Mouse (Mus musculus): ENCODE data around the gene Grip2. TPM values are rescaled to one million over a fixed set of nuclear protein-coding genes. Genes with fewer than 3 reads are reported as not detected.

Grip2 gene
- polyA plus RNA-seq, 1 experiment, result 1.6 TPM

DNA sequence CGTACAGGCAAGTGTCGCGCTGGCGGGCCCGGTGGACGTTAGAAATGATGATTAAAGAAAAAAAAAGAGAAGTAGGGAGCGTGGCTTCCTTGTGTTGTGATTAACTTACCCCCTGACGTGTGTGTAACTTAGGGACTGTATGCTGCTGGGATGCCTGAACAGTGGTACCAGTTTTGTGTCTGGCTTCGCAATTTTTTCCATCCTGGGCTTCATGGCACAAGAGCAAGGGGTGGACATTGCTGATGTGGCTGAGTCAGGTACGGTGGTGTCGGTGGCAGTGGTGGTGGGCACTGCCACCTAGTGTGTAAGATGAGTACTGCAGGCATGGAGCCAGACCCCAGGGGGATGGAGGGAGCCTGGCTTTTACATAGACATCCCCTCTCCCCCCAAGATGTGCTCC, 86.0 kb downstream of the Grip2 start:
- WGBS, result 67% methylated on average over 11 of the region's 11 CpGs
- DNase-seq (ENCODE audit: low read depth, low spot score), result no peak

DNA sequence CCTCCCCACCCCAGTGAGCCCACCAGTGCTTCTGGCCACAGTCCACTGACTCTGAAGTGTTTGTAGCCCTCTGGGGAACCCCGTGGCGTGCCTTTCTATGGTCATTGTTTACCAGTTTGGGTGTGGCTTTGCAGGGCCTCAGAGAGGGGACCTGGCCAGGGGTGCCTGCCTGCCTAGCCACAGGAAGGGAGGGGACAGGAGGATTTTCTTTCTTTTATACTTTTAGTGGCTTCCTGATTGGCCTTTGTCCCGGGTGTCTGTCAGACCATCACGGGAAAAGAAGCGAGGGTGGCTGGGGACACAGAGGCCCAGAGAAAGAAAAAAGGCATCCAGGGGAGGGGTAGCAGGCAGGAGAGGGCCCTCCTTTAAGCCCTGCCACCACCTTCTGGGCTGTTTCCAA, 89.0 kb downstream of the Grip2 start:
- no peak for DNase-seq (ENCODE audit: low read depth, low spot score)
- WGBS, result 12% methylated on average over 5 of the region's 5 CpGs

DNA sequence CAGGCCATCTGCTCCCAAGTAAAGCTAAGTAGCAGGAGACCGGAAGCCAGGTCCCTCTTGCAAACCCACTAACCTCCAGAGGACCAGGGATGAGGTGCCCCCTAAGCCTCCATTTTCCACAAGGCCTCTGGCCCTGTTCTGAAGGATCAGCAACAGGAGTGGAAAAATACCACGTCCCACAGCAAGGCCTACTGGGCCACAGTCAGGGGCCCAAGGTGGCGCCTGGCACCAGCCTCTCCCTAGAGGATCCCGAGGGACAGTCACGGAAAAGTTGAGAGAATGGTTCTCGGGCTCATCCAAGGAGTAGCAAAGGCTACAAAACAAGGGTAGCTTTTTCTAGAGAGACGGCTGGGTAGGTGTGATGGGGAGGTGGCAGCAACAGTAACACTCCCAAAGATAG, 89.6 kb downstream of the Grip2 start:
- WGBS, result 70% methylated on average over 7 of the region's 7 CpGs
- DNase-seq (ENCODE audit: low read depth, low spot score), result no peak

DNA sequence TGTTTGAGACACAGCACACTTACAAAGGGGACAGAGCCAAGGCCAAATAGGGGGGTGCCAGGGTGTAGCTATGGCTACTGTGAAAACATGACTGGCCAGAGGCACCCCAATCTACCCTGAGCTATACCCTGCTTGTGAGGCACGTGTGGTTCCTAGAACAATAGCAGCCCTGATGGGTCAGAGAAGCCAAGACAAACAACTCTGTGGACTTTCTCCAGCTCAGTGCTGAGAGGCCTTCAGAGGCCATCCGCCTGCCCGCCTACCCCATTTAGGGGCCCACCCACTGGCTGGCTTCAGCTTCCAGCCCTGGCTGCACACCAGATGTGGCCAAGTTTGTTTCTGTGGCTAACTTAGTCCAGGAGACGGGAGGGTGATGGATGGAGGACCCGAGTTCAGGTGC, 90.6 kb downstream of the Grip2 start:
- WGBS, result 19% methylated on average over 5 of the region's 5 CpGs
- DNase-seq (ENCODE audit: low read depth, low spot score), result no peak

DNA sequence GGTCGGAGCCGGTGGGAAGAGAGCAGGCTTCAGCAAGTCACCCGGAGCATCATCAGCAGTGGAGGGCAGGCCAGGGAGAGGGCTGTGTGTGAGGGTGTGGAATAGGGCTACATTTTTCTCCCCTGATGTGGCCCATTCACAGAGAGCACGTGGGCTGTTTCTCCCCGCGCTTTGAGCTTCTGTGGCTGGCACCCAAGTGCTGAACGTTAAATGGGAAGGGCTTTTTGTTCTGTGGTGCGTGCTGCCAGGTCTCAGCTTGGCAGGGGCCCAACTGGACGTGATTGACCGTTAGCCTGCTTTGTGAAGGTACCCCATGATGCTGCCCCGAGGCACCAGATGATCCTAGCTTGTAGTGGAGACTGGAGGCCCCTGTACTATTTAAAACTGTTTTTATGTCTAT, 94.9 kb downstream of the Grip2 start:
- 71% methylated on average over 11 of the region's 11 CpGs for WGBS
- DNase-seq (ENCODE audit: low read depth, low spot score), result no peak

DNA sequence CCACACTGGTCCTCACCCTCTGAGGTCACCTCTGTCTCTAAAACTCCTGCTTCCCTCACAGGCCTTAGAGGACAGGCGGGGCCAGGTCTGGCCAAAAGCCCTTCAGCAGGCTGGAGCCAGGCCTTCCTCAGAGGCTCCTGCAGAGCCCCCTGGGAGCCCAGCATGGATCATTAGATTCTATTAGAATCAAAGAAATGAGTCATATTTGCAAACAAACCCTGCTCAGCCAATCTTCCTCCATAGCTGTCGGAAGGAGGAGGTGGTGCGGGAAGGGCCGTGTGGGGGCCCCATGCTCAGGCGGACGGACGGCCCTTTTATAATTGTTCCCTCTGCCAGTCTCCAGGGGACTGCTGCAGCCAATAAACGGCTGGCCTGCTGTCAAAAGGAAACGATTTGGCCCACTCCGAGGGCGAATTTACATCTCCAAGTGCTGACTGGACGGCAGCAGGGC, 97.3 kb downstream of the Grip2 start:
- DNase-seq (ENCODE audit: low read depth, low spot score), result no peak
- 7% methylated on average over 12 of the region's 12 CpGs for WGBS

DNA sequence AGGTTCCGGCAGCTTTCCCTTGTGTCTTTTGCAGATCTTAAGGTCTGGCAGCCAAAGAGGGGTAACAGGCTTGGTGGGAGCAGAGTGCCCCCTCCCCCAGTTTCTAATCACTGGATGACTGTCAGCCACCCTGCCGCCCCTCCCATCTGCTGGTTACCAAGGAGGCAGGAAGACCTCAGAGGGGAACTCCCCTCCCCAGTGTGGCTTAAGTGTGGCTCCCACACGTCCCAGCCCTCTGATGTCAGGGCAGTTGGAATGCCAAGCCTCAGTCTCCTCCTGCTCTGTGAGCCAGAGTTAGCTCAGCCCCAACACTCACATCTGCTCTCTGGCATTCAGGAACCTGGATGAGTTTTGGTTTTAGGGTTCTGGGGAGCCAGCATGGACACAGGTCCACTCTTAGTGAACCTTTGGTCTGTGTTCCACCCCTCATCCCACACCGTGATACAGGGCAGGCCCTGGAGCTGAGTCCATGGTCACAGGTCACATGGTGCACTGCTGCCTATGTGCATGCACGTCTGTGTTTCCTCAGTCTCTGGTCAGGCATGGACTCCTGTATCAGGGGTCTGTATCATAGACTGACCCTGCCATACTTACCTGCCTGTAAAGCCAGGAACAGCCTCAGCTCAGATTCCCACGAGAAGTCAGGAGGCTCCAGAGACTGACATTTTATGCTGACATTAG, 98.0 kb downstream of the Grip2 start:
- no peak for DNase-seq (ENCODE audit: low read depth, low spot score)
- WGBS, result 42% methylated on average over 6 of the region's 6 CpGs

DNA sequence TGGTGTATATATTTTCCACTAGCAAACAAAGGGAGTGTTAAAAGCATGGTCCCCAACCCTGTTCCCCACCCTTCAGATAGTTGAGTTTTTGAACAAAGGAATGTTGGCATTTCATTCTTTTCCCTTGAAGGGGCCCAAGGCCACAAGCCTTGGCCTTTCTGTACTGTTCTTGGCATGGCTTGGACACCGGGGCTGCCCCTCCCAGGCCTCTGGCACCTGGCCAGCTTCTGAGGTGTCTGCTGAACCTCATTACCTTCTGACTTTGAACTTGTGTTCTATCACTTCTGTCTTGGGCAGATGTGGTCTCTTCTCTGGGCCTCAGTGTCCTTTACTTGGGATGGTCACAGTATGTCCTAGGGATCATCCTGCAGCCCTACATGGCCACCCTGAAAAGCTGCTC, 99.7 kb downstream of the Grip2 start:
- DNase-seq (ENCODE audit: low read depth, low spot score), result no peak
- 23% methylated on average over 1 of the region's 1 CpGs for WGBS

DNA sequence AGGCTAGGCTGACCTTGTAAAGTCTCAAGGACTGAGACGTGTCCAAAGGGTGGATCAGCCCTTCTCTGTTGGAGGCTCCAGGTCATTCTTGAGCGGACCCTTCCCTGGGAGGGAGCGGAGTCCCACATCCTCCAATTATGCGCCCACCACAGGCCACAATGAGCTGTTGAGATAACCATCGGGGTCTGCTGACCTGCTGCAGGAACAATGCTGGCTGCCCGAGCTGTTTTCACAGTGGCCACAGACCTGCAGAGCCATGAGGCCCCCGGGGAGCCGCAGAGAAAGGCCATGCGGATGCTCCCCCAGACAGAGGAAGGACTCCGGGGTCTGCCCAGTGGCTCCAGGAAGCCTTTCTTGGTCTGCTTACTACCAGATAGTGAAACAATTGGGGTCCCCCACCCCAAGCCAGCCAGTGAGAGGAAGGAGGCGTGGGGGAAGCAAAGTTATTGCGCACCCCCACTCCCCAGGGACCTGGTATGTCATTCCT, 105.8 kb downstream of the Grip2 start:
- WGBS, result 77% methylated on average over 12 of the region's 12 CpGs
- no peak for DNase-seq (ENCODE audit: low read depth, low spot score)

DNA sequence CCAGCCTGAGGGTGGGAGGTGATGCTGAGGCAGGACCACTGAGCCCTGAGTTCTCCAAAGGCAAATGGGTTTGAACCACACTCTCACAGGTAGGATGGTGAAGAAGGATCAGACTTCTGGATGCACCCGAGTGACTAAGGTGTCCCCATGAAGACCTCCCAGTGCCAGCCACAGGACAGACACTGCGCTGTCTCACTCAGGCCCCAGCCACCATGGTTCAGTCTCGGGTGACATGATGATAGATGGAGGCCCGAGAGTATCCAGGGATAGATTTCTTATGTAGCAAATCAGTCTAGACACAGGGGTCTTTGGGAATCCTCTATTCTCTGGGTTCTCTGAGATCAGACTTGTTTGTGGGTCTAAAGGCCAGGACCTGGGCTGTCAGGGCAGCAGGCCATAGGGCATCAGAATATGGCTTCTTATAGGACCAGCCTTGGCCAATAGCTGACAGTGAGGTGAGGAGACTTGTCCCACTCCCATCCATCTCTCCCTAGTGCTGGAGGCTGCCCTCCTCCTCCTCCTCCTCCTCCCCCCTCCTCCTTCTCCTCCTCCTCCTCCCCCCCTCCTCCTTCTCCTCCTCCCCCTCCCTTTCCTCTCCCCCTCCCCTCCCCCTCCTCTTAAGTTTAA, 106.3 kb downstream of the Grip2 start:
- WGBS, result 82% methylated on average over 4 of the region's 4 CpGs
- DNase-seq (ENCODE audit: low read depth, low spot score), result no peak

DNA sequence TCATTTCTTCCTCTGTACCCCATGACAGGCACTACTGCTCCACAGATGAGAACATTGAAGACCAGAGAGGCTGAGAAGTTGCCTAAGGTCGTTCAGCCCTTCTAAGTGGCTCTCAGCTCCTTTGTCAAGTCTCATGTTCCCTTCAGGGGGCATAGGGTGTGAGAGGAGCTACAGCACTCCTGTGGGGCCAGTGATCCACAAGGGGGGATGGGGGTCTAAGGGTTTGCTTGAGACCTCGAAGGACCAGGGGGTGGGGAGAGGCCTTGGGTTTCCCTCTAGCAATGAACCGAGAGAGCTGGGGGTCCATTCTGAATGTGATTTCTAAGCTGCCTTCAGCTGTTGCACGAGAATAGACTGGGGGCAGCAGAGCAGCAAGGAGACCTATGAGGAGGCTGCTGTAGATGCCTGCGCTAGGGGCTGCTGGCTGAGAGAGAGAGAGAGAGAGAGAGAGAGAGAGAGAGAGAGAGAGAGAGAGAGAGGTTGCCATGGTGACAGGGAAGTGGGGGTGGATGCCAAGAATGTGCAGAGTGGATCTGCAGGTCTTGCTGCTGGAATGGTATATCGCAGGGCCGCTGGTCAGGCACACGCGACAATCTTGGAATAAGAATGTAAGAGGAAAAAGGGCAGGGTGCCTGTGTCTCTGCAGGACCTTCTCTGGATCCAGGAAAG, 107.1 kb downstream of the Grip2 start:
- WGBS, result 39% methylated on average over 9 of the region's 9 CpGs
- no peak for DNase-seq (ENCODE audit: low read depth, low spot score)

DNA sequence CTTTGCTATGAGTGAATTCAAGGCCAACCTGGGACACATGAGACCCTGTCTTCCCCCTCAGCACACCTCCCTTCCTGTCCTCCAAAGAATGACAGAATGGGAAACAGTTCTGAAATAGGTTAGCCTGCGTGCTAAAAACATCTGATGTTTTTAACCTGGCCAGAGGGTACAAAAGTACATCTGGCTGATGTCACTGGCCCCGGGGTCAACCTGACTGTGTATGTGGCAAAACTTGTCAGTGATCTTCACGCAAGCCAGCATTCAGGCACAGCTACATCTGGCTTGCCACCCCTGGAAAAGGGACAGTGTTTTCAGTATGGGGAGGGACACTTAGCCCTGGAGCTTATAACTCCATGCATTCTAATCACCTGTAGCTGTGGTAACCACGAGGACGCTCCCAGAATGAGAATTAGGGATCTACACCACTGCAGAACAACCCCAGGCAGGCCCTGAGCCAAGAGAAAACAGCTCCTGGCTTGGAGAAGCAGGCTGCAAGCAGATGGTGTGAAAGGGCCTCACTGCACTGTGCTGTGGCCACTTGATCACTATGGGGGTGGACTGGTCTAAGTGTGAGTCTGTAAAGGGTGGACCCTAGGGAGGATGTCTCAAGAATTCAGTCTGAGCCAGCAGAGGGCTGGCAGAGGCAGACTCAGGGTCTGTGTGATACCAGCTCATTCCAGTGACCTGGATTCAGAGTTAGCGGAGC, 107.9 kb downstream of the Grip2 start:
- no peak for DNase-seq (ENCODE audit: low read depth, low spot score)
- 57% methylated on average over 6 of the region's 6 CpGs for WGBS

DNA sequence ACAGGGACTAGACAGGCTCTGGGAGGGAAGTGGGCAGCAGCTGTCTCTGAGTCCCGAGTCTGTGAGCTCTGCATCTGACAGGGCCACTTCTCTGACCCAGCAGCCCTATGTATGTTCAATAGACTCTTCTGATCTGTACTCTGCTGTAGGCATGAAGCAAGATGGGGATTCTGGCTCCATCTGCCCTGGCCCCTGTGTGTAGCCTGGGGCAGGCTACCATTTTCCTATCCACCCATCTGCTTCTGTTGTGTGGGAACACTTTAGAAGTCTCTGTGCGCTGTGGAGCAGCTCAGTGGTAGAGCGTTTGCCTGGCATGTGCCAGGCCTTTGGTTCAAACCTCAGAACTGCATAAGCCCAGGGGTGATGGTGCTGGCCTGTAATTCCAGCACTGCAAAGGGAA, 108.4 kb downstream of the Grip2 start:
- no peak for DNase-seq (ENCODE audit: low read depth, low spot score)
- 81% methylated on average over 3 of the region's 3 CpGs for WGBS

DNA sequence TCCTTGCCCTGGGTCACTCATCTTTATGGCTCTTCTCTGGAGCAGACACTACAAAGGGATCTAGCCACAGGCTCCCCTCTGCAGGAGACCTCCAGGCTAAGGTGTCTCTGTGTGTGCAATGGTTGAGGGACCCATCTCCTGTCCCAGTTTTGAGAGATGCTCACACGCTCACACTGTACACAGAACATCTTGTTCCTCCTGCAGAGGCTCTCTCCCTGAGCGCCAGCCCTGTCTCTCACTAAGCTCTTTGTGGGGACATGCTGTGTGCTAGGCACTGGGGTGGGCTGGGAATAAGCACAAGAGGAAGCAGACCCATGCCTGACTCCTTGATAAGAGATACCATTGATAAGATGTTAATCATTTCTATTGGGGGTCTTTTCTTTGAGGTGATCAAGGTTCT, 109.0 kb downstream of the Grip2 start:
- 91% methylated on average over 2 of the region's 2 CpGs for WGBS
- DNase-seq (ENCODE audit: low read depth, low spot score), result no peak

DNA sequence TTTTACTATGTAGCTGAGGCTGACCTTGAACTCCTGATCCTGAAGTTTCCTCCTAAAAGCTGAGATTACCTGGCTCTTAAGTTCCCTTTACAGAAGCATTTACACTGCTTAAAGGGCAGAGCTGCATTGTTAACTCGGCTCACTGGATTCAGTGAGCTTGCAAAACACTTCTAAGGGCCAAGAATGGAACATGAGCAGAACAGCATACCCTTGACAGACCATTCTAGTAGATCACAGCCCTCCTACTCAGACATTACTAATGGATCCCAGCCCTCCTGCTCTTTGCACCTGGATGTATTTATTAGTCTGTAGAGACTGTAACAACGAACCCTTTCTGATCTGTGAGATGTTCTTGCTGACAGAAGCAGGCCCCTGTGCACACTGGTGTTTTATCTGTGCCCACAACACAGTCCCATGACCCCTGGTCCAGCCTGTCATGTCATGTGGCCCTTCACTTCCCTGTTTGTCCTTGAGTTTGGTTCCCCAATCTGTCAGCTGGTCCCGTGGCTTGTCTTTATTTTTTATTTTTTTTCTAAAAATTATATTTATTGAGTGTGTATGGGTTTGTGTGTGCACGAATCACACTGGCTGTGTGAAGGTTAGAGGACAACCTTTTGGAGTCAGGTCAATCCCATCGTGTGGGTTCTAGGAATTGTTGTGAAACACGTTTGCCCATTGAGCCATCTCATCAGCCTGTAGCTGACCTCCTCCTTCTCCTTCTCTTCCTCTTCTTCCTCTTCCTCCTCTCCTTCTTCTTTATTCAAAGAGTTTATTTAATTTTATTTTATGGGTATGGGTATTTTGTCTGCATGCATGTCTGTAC, 110.9 kb downstream of the Grip2 start:
- 58% methylated on average over 6 of the region's 6 CpGs for WGBS
- DNase-seq (ENCODE audit: low read depth, low spot score), result no peak

DNA sequence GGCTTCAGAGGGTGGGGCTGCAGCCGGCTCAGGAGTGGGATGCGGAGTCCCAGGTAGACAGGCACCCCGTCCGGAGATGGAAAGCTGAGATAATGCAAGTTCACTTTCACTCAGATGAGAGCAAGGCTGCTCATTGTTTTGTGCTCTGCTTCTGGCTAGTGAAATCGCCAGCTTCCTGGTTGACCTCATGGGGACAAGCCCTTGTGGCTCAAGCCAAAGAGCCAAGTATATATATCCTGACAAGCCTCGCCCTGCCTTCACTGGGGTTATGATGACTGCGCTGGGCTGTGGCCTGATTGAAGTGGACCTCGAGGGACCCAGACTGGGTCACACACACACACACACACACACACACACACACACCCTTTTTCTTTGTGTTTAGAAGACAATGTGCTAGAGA, 112.0 kb downstream of the Grip2 start:
- DNase-seq (ENCODE audit: low read depth, low spot score), result no peak
- 47% methylated on average over 8 of the region's 8 CpGs for WGBS

DNA sequence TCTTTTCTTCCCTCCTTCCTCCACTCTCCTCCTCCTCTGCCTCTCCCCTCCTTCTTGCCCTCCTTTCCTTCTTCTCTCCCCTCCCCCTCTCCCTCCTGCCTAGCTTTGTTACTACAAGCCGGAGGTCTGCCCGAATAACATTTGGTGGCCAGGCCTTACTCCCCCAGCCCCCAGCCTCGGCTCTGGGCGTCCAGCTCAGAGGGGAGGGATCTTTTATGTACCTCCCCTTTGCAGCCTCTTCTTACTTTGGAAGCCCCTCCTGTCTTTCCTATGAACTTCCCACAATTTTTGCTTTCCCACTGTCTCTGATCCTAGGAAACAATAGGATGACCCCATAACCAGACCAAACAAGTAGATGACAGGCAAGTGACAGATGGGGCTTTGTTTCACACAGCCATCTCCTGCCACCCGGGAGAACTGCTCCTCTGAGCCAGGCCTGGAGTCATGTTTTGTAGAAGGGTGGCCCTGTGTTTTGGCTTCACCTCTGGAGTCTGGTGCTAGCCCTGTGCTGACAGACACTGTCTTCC, 113.6 kb downstream of the Grip2 start:
- 38% methylated on average over 5 of the region's 5 CpGs for WGBS
- DNase-seq (ENCODE audit: low read depth, low spot score), result no peak

DNA sequence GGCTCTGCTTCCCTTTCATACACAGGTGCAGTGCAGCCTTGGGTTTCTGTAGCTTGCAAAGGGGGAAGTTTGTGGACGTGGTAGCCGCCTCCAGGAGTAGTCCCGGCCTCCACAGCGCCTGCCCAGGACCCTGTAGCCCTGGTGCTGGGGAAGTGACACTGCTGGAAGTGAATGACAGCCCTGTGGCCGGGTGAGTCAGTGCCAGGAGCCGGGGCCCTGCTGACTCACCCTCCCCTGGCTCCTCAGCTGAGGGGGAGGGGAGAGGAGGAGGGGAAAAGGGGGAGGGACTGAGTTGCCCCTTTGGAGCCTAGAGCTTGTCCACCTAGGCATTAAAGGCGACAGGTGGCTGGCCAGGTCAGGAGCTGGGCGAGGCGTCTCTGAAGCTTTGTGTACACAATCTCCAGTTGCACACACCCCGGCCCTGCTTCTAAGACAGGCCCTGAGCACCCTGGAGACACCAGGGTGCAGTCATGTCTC, 114.2 kb downstream of the Grip2 start:
- WGBS, result 14% methylated on average over 10 of the region's 10 CpGs
- no peak for DNase-seq (ENCODE audit: low read depth, low spot score)
